ENCODE assay signal across 8 mouse cellular contexts in the genomic region with DNA sequence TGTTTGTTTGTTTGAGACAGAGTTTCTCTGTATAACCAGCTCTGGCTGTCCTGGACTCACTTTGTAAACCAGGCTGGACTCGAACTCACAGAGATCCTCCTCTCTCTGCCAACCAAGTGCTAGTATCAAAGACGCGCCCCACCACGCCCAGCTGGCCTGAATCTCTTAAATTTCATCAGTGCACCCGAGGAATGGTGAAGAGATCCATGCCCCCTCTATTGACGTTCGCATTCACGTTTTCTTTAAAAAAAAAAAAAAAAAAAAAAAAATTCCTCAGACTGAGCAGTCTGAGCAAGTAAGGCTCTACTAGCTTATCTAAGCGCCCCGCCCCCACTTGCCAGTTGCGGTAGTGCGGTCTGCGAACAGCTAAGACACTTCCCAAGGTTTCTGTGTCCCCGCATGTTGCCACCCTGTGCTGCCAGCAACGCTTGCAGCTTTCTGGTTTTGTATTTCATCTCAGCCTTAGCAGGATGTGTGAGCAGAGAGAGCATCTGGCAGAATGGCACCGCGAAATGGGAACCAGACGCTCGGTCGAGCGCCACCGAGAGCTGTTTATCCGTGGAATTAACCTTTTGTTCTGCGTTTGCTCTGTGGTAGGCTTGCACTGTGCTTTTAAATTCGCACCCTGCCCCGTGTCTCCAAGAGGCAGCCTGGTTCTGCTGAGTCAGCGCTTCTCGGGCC.
DNase-seq lines count a peak whose midpoint lies in the region; ATAC-seq and TF ChIP-seq lines count a peak whose summit lies in the region.

No protein-coding gene starts in this region.

- H3K27ac ChIP-seq in CH12.LX (ENCODE audit: insufficient read depth, low read depth) = no peak overlapping the region
- H3K27ac ChIP-seq in forebrain, embryonic 11.5 days (ENCODE audit: low read depth, low read length) = no peak overlapping the region
- H3K27ac ChIP-seq in olfactory bulb, adult 2 months (ENCODE audit: insufficient read depth, low read depth, low read length) = no peak overlapping the region

- no peak for TF ChIP-seq RAD21 in CH12.LX (IDR thresholded peaks at IDR 0.05; ENCODE audit: low read depth, low read length)

- no peak overlapping the region for H3K9ac ChIP-seq in CH12.LX (ENCODE audit: insufficient read depth, low read depth)
- H3K9ac ChIP-seq in forebrain, embryonic 11.5 days (ENCODE audit: low read length) = peak overlapping the region; percentile 6; the same call in 1 of the 2 replicates

- no peak for TF ChIP-seq POLR2A in CH12.LX (IDR thresholded peaks at IDR 0.05; ENCODE audit: low read depth, low read length)
- TF ChIP-seq POLR2A in lung, adult 2 months (IDR thresholded peaks at IDR 0.05; ENCODE audit: borderline replicate concordance, extremely low read depth, low read depth, low read length) = no peak
- no peak for TF ChIP-seq POLR2A in olfactory bulb, adult 2 months (IDR thresholded peaks at IDR 0.05; ENCODE audit: insufficient read depth, low read depth, low read length)

- in situ Hi-C loops in CH12.LX (cut with MboI; ENCODE audit: low pct_ligation_motif_present, low pct_unique_long_range_greater_than_20kb, low sequenced_read_pairs) = no loop called here

- no peak for TF ChIP-seq EP300 in CH12.LX (IDR thresholded peaks at IDR 0.05; ENCODE audit: low read length)

- no peak overlapping the region for H3K4me2 ChIP-seq in CH12.LX (ENCODE audit: insufficient read depth, low read depth, poor library complexity, severe bottlenecking)
- H3K4me2 ChIP-seq in forebrain, embryonic 11.5 days (ENCODE audit: low read depth, low read length, severe bottlenecking) = peak overlapping the region; percentile 45

- H3K9me3 ChIP-seq in CH12.LX (replicated peaks; ENCODE audit: low read length) = no peaks in the 10 kb centered on the region
- no peaks in the 10 kb centered on the region for H3K9me3 ChIP-seq in forebrain, embryonic 11.5 days (ENCODE audit: control insufficient read depth, low read length)

- no peak for TF ChIP-seq CTCF in CH12.LX (conservative IDR thresholded peaks at IDR 0.05 in 1 of 2, IDR thresholded peaks at IDR 0.05 in 1 of 2; ENCODE audit: low read depth in 2 of 2, low read length in 2 of 2)
- TF ChIP-seq CTCF in lung, adult 2 months (IDR thresholded peaks at IDR 0.05; ENCODE audit: insufficient read depth, low read length) = no peak
- no peak for TF ChIP-seq CTCF in olfactory bulb, adult 2 months (IDR thresholded peaks at IDR 0.05; ENCODE audit: insufficient read depth, low read depth, low read length)

- peak; percentile 5 for ATAC-seq in activated CD4-positive, CD25-positive, alpha-beta regulatory T cell, adult 4 months
- ATAC-seq in forebrain, embryonic 11.5 days (replicated peaks; ENCODE audit: low FRiP score) = 0 out of 2 replicates have a peak, but pooled peaks have one; percentile 29

- no peaks in the 10 kb centered on the region for H3K79me2 ChIP-seq in CH12.LX (replicated peaks; ENCODE audit: control insufficient read depth, extremely low read depth, insufficient read depth, poor library complexity, severe bottlenecking)

- dilution Hi-C loops in CH12.LX (cut with MboI; ENCODE audit: extremely low pct_ligation_motif_present, extremely low pct_unique_long_range_greater_than_20kb, low sequenced_read_pairs) = no loop called here

- H3K4me3 ChIP-seq in CH12.LX (replicated peaks in 1 of 3; ENCODE audit: low read depth in 2 of 3, low read length in 2 of 3, poor library complexity in 1 of 3) = no peak overlapping the region
- H3K4me3 ChIP-seq in forebrain, embryonic 11.5 days (ENCODE audit: low read depth, low read length) = peak overlapping the region; percentile 9
- H3K4me3 ChIP-seq in lung, adult 2 months (replicated peaks; ENCODE audit: extremely low read depth, low read depth, low read length) = peak overlapping the region; percentile 48
- H3K4me3 ChIP-seq in olfactory bulb, adult 2 months (ENCODE audit: insufficient read depth, low read depth, low read length) = peak overlapping the region; percentile 31

- intact Hi-C loops in heart, postnatal 14 days (cut with DNase I) = no loop called here

- WGBS in forebrain, embryonic 11.5 days = 7% methylated on average over 28 of the region's 28 CpGs
- 7% methylated on average over 28 of the region's 28 CpGs for WGBS in lung, adult 2 months
- WGBS in olfactory bulb, adult 2 months = 11% methylated on average over 28 of the region's 28 CpGs

- H3K4me1 ChIP-seq in CH12.LX (ENCODE audit: control insufficient read depth in 1 of 2, insufficient read depth in 2 of 2) = peaks cover 0 to 6% of the 10 kb centered on the region in 2 experiments; a peak in 2 of 4 replicates
- peaks cover 16% of the 10 kb centered on the region; the same call in 1 of the 2 replicates for H3K4me1 ChIP-seq in forebrain, embryonic 11.5 days (replicated peaks; ENCODE audit: control insufficient read depth, insufficient read depth, low read length)
- no peaks in the 10 kb centered on the region for H3K4me1 ChIP-seq in lung, adult 2 months (ENCODE audit: control insufficient read depth, insufficient read depth, low read length)
- H3K4me1 ChIP-seq in olfactory bulb, adult 2 months (ENCODE audit: control insufficient read depth, insufficient read depth, low read length) = peaks cover 16% of the 10 kb centered on the region

- DNase-seq in CH12.LX (ENCODE audit: extremely low read depth) = no peak
- peak; percentile 77 for DNase-seq in forebrain, embryonic 11.5 days (ENCODE audit: low spot score)
- DNase-seq in heart, postnatal 14 days = peak; percentile 50 to 60
- peak; percentile 50 to 71 for DNase-seq in layer of hippocampus, adult 18-20 months (ENCODE audit: low spot score in 2 of 2)
- no peak for DNase-seq in lung, adult 2 months
- peak; percentile 69 for DNase-seq in thymus, postnatal 25 days

- no peaks in the 10 kb centered on the region for H3K36me3 ChIP-seq in CH12.LX (replicated peaks in 1 of 2; ENCODE audit: control insufficient read depth in 1 of 2, insufficient read depth in 1 of 2, low read length in 1 of 2)
- no peaks in the 10 kb centered on the region for H3K36me3 ChIP-seq in forebrain, embryonic 11.5 days (ENCODE audit: control insufficient read depth, insufficient read depth, low read length)

- no peaks in the 10 kb centered on the region for H3K27me3 ChIP-seq in CH12.LX (replicated peaks)
- H3K27me3 ChIP-seq in forebrain, embryonic 11.5 days (ENCODE audit: control insufficient read depth, insufficient read depth, low read length) = peaks cover 6% of the 10 kb centered on the region; the same call in 1 of the 2 replicates

TF ChIP-seq in CH12.LX, 34 proteins besides CTCF, POLR2A, EP300 and RAD21:
- TF ChIP-seq E2F4 (IDR thresholded peaks at IDR 0.05; ENCODE audit: insufficient replicate concordance, low read depth, low read length) = no peak
- peak; percentile 98 for TF ChIP-seq MAFK (IDR thresholded peaks at IDR 0.05; ENCODE audit: insufficient replicate concordance, low read length)

Comparison
In these comparisons a context has a peak if more than half of its experiments do, and no peak if none do; other contexts are left out.
1. DNase-seq: peak in forebrain, embryonic 11.5 days (single experiment), heart, postnatal 14 days (2 of 2), layer of hippocampus, adult 18-20 months (2 of 2) and thymus, postnatal 25 days (single experiment); none in CH12.LX (single experiment) and lung, adult 2 months (single experiment).
2. H3K4me3 ChIP-seq: peak in forebrain, embryonic 11.5 days (single experiment), lung, adult 2 months (single experiment) and olfactory bulb, adult 2 months (single experiment); none in CH12.LX (0 of 3).